Mouse (Mus musculus): Measurements from ENCODE around the gene Cln3. TPM values are rescaled to one million over a fixed set of nuclear protein-coding genes. Genes with fewer than 3 reads are reported as not detected.

The Cln3 gene
- polyA plus RNA-seq, 1 experiment from 2014 or later = 26.6 TPM

- H3K4me3 ChIP-seq (ENCODE audit: low read depth, low read length) = no peak overlapping the region
- no peak for ATAC-seq (ENCODE audit: low read depth)
- H3K4me1 ChIP-seq (ENCODE audit: control insufficient read depth, insufficient read depth, low read length) = no peaks in the 10 kb centered on the region
- no peaks in the 10 kb centered on the region for H3K9me3 ChIP-seq (ENCODE audit: control insufficient read depth, low read length)
- peaks cover 50% of the 10 kb centered on the region for H3K36me3 ChIP-seq (ENCODE audit: control insufficient read depth, insufficient read depth, low read length)
- no peak overlapping the region for H3K27ac ChIP-seq (ENCODE audit: low read depth, low read length)
- WGBS = 96% methylated on average over 2 of the region's 2 CpGs
- H3K9ac ChIP-seq (replicated peaks; ENCODE audit: low read depth, low read length) = no peak overlapping the region
- H3K27me3 ChIP-seq (ENCODE audit: control insufficient read depth, insufficient read depth, low read length) = no peaks in the 10 kb centered on the region
- no peak overlapping the region for H3K4me2 ChIP-seq (ENCODE audit: low read depth, low read length)
These were observed 40.0 kb downstream of the Cln3 start for GRCm38 (mm10) chr7:126545631-126546030.

- 0 out of 2 replicates have a peak, but pooled peaks cover 2% of the 10 kb centered on the region for H3K27me3 ChIP-seq (ENCODE audit: control insufficient read depth, insufficient read depth, low read length)
- no peak overlapping the region for H3K27ac ChIP-seq (ENCODE audit: low read depth, low read length)
- 87% methylated on average over 1 of the region's 1 CpGs for WGBS
These were observed 44.0 kb downstream of the Cln3 start for GRCm38 (mm10) chr7:126541661-126542060.

GRCm38 (mm10) chr7:126537820-126538585, 47.6 kb downstream of the Cln3 start:
- Histone ChIP-seq H3K4me3 (ENCODE audit: low read depth, low read length) (no peak overlapping the region), H3K27me3 (ENCODE audit: control insufficient read depth, insufficient read depth, low read length) (peaks cover 6% of the 10 kb centered on the region; the same call in 1 of the 2 replicates), H3K4me2 (ENCODE audit: low read depth, low read length) (no peak overlapping the region), H3K4me1 (ENCODE audit: control insufficient read depth, insufficient read depth, low read length) (no peaks in the 10 kb centered on the region), H3K27ac (ENCODE audit: low read depth, low read length) (no peak overlapping the region), H3K9ac (replicated peaks; ENCODE audit: low read depth, low read length) (no peak overlapping the region), H3K9me3 (ENCODE audit: control insufficient read depth, low read length) (no peaks in the 10 kb centered on the region), H3K36me3 (ENCODE audit: control insufficient read depth, insufficient read depth, low read length) (no peaks in the 10 kb centered on the region)
- WGBS = 75% methylated on average over 5 of the region's 5 CpGs
- no peak for ATAC-seq (ENCODE audit: low read depth)

More at GRCm38 (mm10) chr7:126541661-126542060, 44.0 kb downstream of the Cln3 start:
- no peak overlapping the region for H3K4me2 ChIP-seq (ENCODE audit: low read depth, low read length)
- no peaks in the 10 kb centered on the region for H3K9me3 ChIP-seq (ENCODE audit: control insufficient read depth, low read length)
- H3K9ac ChIP-seq (replicated peaks; ENCODE audit: low read depth, low read length) = no peak overlapping the region
- H3K4me3 ChIP-seq (ENCODE audit: low read depth, low read length) = no peak overlapping the region
- ATAC-seq (ENCODE audit: low read depth) = no peak
- H3K36me3 ChIP-seq (ENCODE audit: control insufficient read depth, insufficient read depth, low read length) = peaks cover 13% of the 10 kb centered on the region
- no peaks in the 10 kb centered on the region for H3K4me1 ChIP-seq (ENCODE audit: control insufficient read depth, insufficient read depth, low read length)

- H3K27ac ChIP-seq (ENCODE audit: low read depth, low read length) = no peak overlapping the region
- no peak for ATAC-seq (ENCODE audit: low read depth)
These were observed 49.2 kb downstream of the Cln3 start for GRCm38 (mm10) chr7:126536466-126536865.

GRCm38 (mm10) chr7:126535766-126536165, 49.9 kb downstream of the Cln3 start:
- ATAC-seq (ENCODE audit: low read depth) = no peak
- Histone ChIP-seq H3K9ac (replicated peaks; ENCODE audit: low read depth, low read length) (peak overlapping the region; percentile 54), H3K27ac (ENCODE audit: low read depth, low read length) (no peak overlapping the region), H3K9me3 (ENCODE audit: control insufficient read depth, low read length) (no peaks in the 10 kb centered on the region), H3K4me2 (ENCODE audit: low read depth, low read length) (peak overlapping the region; percentile 87), H3K27me3 (ENCODE audit: control insufficient read depth, insufficient read depth, low read length) (peaks cover 6% of the 10 kb centered on the region; the same call in 1 of the 2 replicates), H3K4me1 (ENCODE audit: control insufficient read depth, insufficient read depth, low read length) (no peaks in the 10 kb centered on the region), H3K4me3 (ENCODE audit: low read depth, low read length) (peak overlapping the region; percentile 38), H3K36me3 (ENCODE audit: control insufficient read depth, insufficient read depth, low read length) (no peaks in the 10 kb centered on the region)
- 2% methylated on average over 28 of the region's 28 CpGs for WGBS

More at GRCm38 (mm10) chr7:126536466-126536865, 49.2 kb downstream of the Cln3 start:
- WGBS = 60% methylated on average over 9 of the region's 9 CpGs
- Histone ChIP-seq H3K4me1 (ENCODE audit: control insufficient read depth, insufficient read depth, low read length) (no peaks in the 10 kb centered on the region), H3K9me3 (ENCODE audit: control insufficient read depth, low read length) (no peaks in the 10 kb centered on the region), H3K9ac (replicated peaks; ENCODE audit: low read depth, low read length) (no peak overlapping the region; the same call in 1 of the 2 replicates), H3K36me3 (ENCODE audit: control insufficient read depth, insufficient read depth, low read length) (no peaks in the 10 kb centered on the region), H3K4me3 (ENCODE audit: low read depth, low read length) (peak overlapping the region; percentile 38), H3K4me2 (ENCODE audit: low read depth, low read length) (peak overlapping the region; percentile 87), H3K27me3 (ENCODE audit: control insufficient read depth, insufficient read depth, low read length) (peaks cover 6% of the 10 kb centered on the region; the same call in 1 of the 2 replicates)

GRCm38 (mm10) chr7:126533434-126533833, 52.2 kb downstream of the Cln3 start:
- no peak for ATAC-seq (ENCODE audit: low read depth)

GRCm38 (mm10) chr7:126528166-126528577, 57.4 kb downstream of the Cln3 start:
- Histone ChIP-seq H3K9ac (replicated peaks; ENCODE audit: low read depth, low read length) (0 out of 2 replicates have a peak overlapping the region, but pooled peaks have one; percentile 32), H3K4me3 (ENCODE audit: low read depth, low read length) (no peak overlapping the region), H3K27me3 (ENCODE audit: control insufficient read depth, insufficient read depth, low read length) (no peaks in the 10 kb centered on the region), H3K27ac (ENCODE audit: low read depth, low read length) (peak overlapping the region; percentile 68), H3K4me2 (ENCODE audit: low read depth, low read length) (no peak overlapping the region), H3K4me1 (ENCODE audit: control insufficient read depth, insufficient read depth, low read length) (no peaks in the 10 kb centered on the region), H3K9me3 (ENCODE audit: control insufficient read depth, low read length) (no peaks in the 10 kb centered on the region), H3K36me3 (ENCODE audit: control insufficient read depth, insufficient read depth, low read length) (no peaks in the 10 kb centered on the region)
- ATAC-seq (ENCODE audit: low read depth) = peak; percentile 31
- WGBS = 5% methylated on average over 1 of the region's 1 CpGs

More at GRCm38 (mm10) chr7:126533434-126533833, 52.2 kb downstream of the Cln3 start:
- 65% methylated on average over 1 of the region's 1 CpGs for WGBS
- H3K27me3 ChIP-seq (ENCODE audit: control insufficient read depth, insufficient read depth, low read length) = peaks cover 6% of the 10 kb centered on the region; the same call in 1 of the 2 replicates
- no peak overlapping the region for H3K4me3 ChIP-seq (ENCODE audit: low read depth, low read length)
- H3K9me3 ChIP-seq (ENCODE audit: control insufficient read depth, low read length) = no peaks in the 10 kb centered on the region
- no peaks in the 10 kb centered on the region for H3K36me3 ChIP-seq (ENCODE audit: control insufficient read depth, insufficient read depth, low read length)
- H3K4me2 ChIP-seq (ENCODE audit: low read depth, low read length) = no peak overlapping the region
- H3K4me1 ChIP-seq (ENCODE audit: control insufficient read depth, insufficient read depth, low read length) = no peaks in the 10 kb centered on the region
- H3K9ac ChIP-seq (replicated peaks; ENCODE audit: low read depth, low read length) = no peak overlapping the region
- H3K27ac ChIP-seq (ENCODE audit: low read depth, low read length) = no peak overlapping the region

GRCm38 (mm10) chr7:126523316-126523715, 62.3 kb downstream of the Cln3 start:
- H3K9ac ChIP-seq (replicated peaks; ENCODE audit: low read depth, low read length) = no peak overlapping the region
- no peaks in the 10 kb centered on the region for H3K27me3 ChIP-seq (ENCODE audit: control insufficient read depth, insufficient read depth, low read length)
- ATAC-seq (ENCODE audit: low read depth) = no peak
- no peaks in the 10 kb centered on the region for H3K4me1 ChIP-seq (ENCODE audit: control insufficient read depth, insufficient read depth, low read length)
- no peaks in the 10 kb centered on the region for H3K9me3 ChIP-seq (ENCODE audit: control insufficient read depth, low read length)
- H3K27ac ChIP-seq (ENCODE audit: low read depth, low read length) = no peak overlapping the region
- WGBS = 79% methylated on average over 3 of the region's 3 CpGs
- H3K4me2 ChIP-seq (ENCODE audit: low read depth, low read length) = no peak overlapping the region
- H3K4me3 ChIP-seq (ENCODE audit: low read depth, low read length) = no peak overlapping the region
- H3K36me3 ChIP-seq (ENCODE audit: control insufficient read depth, insufficient read depth, low read length) = no peaks in the 10 kb centered on the region
